Mouse (Mus musculus): Measurements from ENCODE around the gene Dio3. TPM values are rescaled to one million over a fixed set of nuclear protein-coding genes. Genes with fewer than 3 reads are reported as not detected.

The Dio3 gene
- polyA plus RNA-seq, 1 experiment, result 0.04 TPM

DNA sequence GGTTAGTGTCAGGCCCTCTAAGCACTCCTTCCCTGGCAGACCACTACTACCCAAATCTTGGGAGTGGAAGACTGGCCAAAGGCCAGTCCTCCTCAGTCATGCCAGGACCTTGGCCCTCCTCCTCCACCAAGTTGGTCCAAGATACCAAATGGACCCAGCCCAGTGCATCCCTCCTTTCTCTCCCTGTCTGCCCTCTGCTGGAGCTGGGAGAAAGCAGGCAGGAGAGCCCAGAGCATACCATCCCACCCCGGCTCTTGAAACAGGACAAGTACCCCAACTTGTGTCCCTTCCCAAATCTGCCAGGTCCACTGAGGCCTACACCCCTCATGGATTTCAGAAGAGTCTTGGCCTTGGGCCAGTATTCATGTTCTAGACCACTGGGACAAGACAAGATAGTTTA, 2.8 kb upstream of the Dio3 start:
- H3K27ac ChIP-seq (ENCODE audit: insufficient read depth, low read length), result no peak overlapping the region
- no peak for TF ChIP-seq CTCF (IDR thresholded peaks at IDR 0.05; ENCODE audit: extremely low read depth, insufficient read depth, insufficient read length, insufficient replicate concordance)
- no peak for TF ChIP-seq POLR2A (IDR thresholded peaks at IDR 0.05; ENCODE audit: low read depth, low read length)
- H3K27me3 ChIP-seq (ENCODE audit: control insufficient read depth, insufficient read depth, low read length), result peaks cover 11% of the 10 kb centered on the region
- no peak for DNase-seq (ENCODE audit: low read depth in 1 of 2, low spot score in 2 of 2)
- H3K36me3 ChIP-seq (ENCODE audit: control insufficient read depth, insufficient read depth, low read length), result no peaks in the 10 kb centered on the region
- no peak overlapping the region for H3K4me3 ChIP-seq (ENCODE audit: extremely low read depth, insufficient read depth, insufficient read length)
- H3K4me1 ChIP-seq (ENCODE audit: control insufficient read depth, insufficient read depth, insufficient read length), result no peaks in the 10 kb centered on the region
- 82% methylated on average over 1 of the region's 1 CpGs for WGBS

DNA sequence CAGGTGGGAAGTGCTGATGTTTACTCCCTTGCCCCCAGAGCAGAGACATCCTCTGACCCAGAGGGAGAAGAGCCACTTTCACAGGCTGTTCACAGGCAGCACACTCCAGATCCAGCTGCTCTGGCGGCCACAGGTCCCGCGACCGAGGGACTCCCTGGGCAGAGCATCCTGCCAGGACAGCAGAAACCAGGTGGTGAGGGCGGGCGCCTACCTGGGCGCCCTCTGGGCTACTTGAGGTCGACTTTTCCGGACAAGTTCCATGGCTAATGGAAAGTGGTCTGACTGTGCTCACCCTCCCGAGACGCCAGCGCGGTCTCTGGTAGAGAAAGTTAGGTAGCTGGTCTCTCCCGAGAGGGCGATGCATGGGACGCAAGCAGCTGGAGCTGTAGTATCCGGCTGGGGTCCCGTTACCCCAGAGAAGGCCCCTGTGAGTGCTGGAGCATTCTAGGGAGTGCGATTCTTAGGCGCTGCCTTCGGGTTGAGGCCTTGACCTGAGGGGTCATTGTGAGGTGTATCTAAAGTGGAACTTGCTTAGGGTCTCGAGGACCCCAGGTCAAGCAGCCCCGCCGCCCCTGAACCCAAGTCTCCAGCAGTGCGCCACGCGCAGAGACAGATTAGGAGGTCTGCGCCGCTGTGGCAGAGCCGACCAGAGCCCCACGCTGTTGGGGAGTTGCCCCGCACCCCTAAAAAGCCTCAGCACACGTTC, 1.5 kb upstream of the Dio3 start:
- Histone ChIP-seq H3K4me1 (ENCODE audit: control insufficient read depth, insufficient read depth, insufficient read length) (no peaks in the 10 kb centered on the region), H3K36me3 (ENCODE audit: control insufficient read depth, insufficient read depth, low read length) (no peaks in the 10 kb centered on the region), H3K27ac (ENCODE audit: insufficient read depth, low read length) (no peak overlapping the region), H3K4me3 (ENCODE audit: extremely low read depth, insufficient read depth, insufficient read length) (no peak overlapping the region), H3K27me3 (ENCODE audit: control insufficient read depth, insufficient read depth, low read length) (peaks cover 11% of the 10 kb centered on the region)
- DNase-seq (ENCODE audit: low read depth in 1 of 2, low spot score in 2 of 2), result no peak
- WGBS, result 8% methylated on average over 33 of the region's 33 CpGs
- TF ChIP-seq POLR2A (IDR thresholded peaks at IDR 0.05; ENCODE audit: low read depth, low read length), result no peak

- Histone ChIP-seq H3K36me3 (ENCODE audit: control insufficient read depth, insufficient read depth, low read length) (no peaks in the 10 kb centered on the region), H3K27me3 (ENCODE audit: control insufficient read depth, insufficient read depth, low read length) (peaks cover 11% of the 10 kb centered on the region), H3K27ac (ENCODE audit: insufficient read depth, low read length) (no peak overlapping the region), H3K4me3 (ENCODE audit: extremely low read depth, insufficient read depth, insufficient read length) (no peak overlapping the region), H3K4me1 (ENCODE audit: control insufficient read depth, insufficient read depth, insufficient read length) (no peaks in the 10 kb centered on the region)
- TF ChIP-seq POLR2A (IDR thresholded peaks at IDR 0.05; ENCODE audit: low read depth, low read length) (no peak), CTCF (IDR thresholded peaks at IDR 0.05; ENCODE audit: extremely low read depth, insufficient read depth, insufficient read length, insufficient replicate concordance) (no peak)
- no peak for DNase-seq (ENCODE audit: low read depth in 1 of 2, low spot score in 2 of 2)
- 2% methylated on average over 54 of the region's 58 CpGs for WGBS
These were observed 932 bp upstream of the Dio3 start for GRCm38 (mm10) chr12:110277965-110278307.

DNA sequence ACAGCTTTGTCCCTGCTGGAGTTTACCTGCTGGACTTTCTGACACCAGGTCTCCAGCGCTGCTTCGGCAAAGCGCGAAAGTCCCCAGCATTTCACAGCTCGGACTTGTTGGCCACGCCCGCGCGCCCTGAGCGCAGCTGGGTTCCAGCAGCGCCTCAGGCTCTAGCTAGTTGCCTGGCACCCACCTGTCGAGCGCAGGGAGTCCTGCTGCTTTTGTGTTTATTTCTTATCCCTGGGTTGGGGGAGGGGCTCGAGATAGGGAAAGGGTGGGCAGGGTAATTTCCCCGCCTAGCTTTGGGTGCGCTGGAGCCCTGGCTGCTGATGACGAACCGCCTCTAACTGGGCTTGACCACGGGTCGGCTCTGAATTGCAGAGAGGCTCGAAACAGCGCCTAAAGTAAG, 1.5 kb downstream of the Dio3 start:
- H3K36me3 ChIP-seq (ENCODE audit: control insufficient read depth, insufficient read depth, low read length), result no peaks in the 10 kb centered on the region
- H3K27me3 ChIP-seq (ENCODE audit: control insufficient read depth, insufficient read depth, low read length), result peaks cover 11% of the 10 kb centered on the region
- 7% methylated on average over 22 of the region's 22 CpGs for WGBS
- H3K4me1 ChIP-seq (ENCODE audit: control insufficient read depth, insufficient read depth, insufficient read length), result no peaks in the 10 kb centered on the region
- no peak overlapping the region for H3K4me3 ChIP-seq (ENCODE audit: extremely low read depth, insufficient read depth, insufficient read length)
- no peak overlapping the region for H3K27ac ChIP-seq (ENCODE audit: insufficient read depth, low read length)
- DNase-seq (ENCODE audit: low read depth in 1 of 2, low spot score in 2 of 2), result no peak
- no peak for TF ChIP-seq CTCF (IDR thresholded peaks at IDR 0.05; ENCODE audit: extremely low read depth, insufficient read depth, insufficient read length, insufficient replicate concordance)
- no peak for TF ChIP-seq POLR2A (IDR thresholded peaks at IDR 0.05; ENCODE audit: low read depth, low read length)

DNA sequence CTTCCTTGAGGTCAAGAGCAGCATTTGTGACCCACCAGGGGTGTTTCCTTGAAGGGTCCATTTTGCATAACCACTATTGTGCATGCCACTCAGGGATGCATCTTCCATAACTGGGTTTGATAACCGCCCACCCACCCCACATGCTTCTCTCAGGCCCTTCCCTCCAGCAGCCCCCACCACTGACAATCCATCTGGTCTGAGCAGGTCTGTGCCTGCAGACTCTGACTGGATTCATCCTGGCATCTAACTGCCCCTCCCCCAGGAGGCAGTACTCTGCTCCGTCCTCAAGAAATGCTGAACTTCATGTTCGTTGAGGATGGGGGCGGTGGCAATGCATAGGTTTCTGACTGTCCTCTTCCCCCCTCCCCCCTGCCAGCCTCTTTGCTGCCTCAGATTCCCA, 4.9 kb downstream of the Dio3 start:
- no peak for TF ChIP-seq CTCF (IDR thresholded peaks at IDR 0.05; ENCODE audit: extremely low read depth, insufficient read depth, insufficient read length, insufficient replicate concordance)
- no peak for TF ChIP-seq POLR2A (IDR thresholded peaks at IDR 0.05; ENCODE audit: low read depth, low read length)
- no peak overlapping the region for H3K4me3 ChIP-seq (ENCODE audit: extremely low read depth, insufficient read depth, insufficient read length)
- no peak for DNase-seq (ENCODE audit: low read depth in 1 of 2, low spot score in 2 of 2)
- H3K27me3 ChIP-seq (ENCODE audit: control insufficient read depth, insufficient read depth, low read length), result peaks cover 4% of the 10 kb centered on the region
- 24% methylated on average over 4 of the region's 4 CpGs for WGBS
- H3K36me3 ChIP-seq (ENCODE audit: control insufficient read depth, insufficient read depth, low read length), result no peaks in the 10 kb centered on the region
- no peaks in the 10 kb centered on the region for H3K4me1 ChIP-seq (ENCODE audit: control insufficient read depth, insufficient read depth, insufficient read length)
- no peak overlapping the region for H3K27ac ChIP-seq (ENCODE audit: insufficient read depth, low read length)

DNA sequence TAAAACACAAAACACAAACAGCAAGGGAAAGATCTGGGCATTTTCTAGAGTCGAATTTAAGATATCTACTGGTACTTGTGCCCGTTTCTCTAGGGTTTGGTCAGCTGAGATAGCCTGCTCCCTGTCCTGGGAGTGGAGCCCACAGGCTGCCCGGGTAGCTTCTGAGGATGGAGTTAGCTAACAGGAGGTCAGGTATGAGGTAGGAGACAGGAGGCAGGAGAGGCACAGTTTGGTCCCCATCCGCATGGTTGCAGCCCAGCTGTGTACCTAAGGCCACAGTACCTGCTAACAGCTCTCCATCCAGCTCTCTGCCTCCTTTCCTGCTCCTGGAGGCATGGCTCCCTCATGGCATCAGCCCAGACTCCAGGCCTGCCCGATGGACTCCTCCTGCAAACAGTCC, 13.9 kb downstream of the Dio3 start:
- H3K4me1 ChIP-seq (ENCODE audit: control insufficient read depth, insufficient read depth, insufficient read length), result no peaks in the 10 kb centered on the region
- 80% methylated on average over 5 of the region's 5 CpGs for WGBS
- DNase-seq (ENCODE audit: low read depth in 1 of 2, low spot score in 2 of 2), result no peak

DNA sequence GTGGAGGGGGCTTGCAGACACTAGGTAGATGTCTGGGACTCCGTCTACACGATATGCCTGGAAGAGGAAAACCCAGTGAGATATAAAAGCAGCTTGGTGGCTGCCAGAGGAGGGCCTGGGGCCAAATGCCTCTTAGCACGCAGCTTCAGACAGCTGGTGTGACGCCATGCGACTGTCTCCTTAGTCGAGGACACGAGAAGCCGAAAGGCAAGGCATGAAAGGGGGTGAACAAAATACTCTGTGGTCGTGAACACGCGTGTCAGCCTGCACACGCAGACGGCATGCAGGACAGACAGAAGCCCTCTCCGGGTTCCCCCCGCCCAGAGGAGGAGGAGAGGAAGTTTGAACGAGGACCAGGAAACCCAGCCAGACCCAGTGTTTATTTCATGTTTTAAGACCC, 16.0 kb downstream of the Dio3 start:
- no peaks in the 10 kb centered on the region for H3K36me3 ChIP-seq (ENCODE audit: control insufficient read depth, insufficient read depth, low read length)
- no peak overlapping the region for H3K27ac ChIP-seq (ENCODE audit: insufficient read depth, low read length)
- WGBS, result 70% methylated on average over 16 of the region's 16 CpGs
- no peak for DNase-seq (ENCODE audit: low read depth in 1 of 2, low spot score in 2 of 2)
- H3K4me1 ChIP-seq (ENCODE audit: control insufficient read depth, insufficient read depth, insufficient read length), result no peaks in the 10 kb centered on the region
- TF ChIP-seq CTCF (IDR thresholded peaks at IDR 0.05; ENCODE audit: extremely low read depth, insufficient read depth, insufficient read length, insufficient replicate concordance) (no peak), POLR2A (IDR thresholded peaks at IDR 0.05; ENCODE audit: low read depth, low read length) (no peak)
- no peaks in the 10 kb centered on the region for H3K27me3 ChIP-seq (ENCODE audit: control insufficient read depth, insufficient read depth, low read length)
- no peak overlapping the region for H3K4me3 ChIP-seq (ENCODE audit: extremely low read depth, insufficient read depth, insufficient read length)

More for the DNA sequence above, 13.9 kb downstream of the Dio3 start:
- Histone ChIP-seq H3K27me3 (ENCODE audit: control insufficient read depth, insufficient read depth, low read length) (no peaks in the 10 kb centered on the region), H3K36me3 (ENCODE audit: control insufficient read depth, insufficient read depth, low read length) (no peaks in the 10 kb centered on the region), H3K4me3 (ENCODE audit: extremely low read depth, insufficient read depth, insufficient read length) (no peak overlapping the region), H3K27ac (ENCODE audit: insufficient read depth, low read length) (no peak overlapping the region)
- TF ChIP-seq CTCF (IDR thresholded peaks at IDR 0.05; ENCODE audit: extremely low read depth, insufficient read depth, insufficient read length, insufficient replicate concordance) (no peak), POLR2A (IDR thresholded peaks at IDR 0.05; ENCODE audit: low read depth, low read length) (no peak)

All from spleen, adult 2 months (tissue).